Mouse (Mus musculus) neutrophil, adult 59 days (primary cell): ENCODE data around the gene Haus8. TPM values are rescaled to one million over a fixed set of nuclear protein-coding genes. Genes with fewer than 3 reads are reported as not detected.

ENCODE experiments used
- total RNA-seq, 2 experiments: library from RNA; stranded (reverse); gene quantifications; 1 replicate in 1 of 2; 2 replicates in 1 of 2; pipeline ENCODE4 v1.2.4; 2023

Haus8 gene
- total RNA-seq, result 10 to 100 TPM; 51.1 to 52.0 TPM

DNA sequence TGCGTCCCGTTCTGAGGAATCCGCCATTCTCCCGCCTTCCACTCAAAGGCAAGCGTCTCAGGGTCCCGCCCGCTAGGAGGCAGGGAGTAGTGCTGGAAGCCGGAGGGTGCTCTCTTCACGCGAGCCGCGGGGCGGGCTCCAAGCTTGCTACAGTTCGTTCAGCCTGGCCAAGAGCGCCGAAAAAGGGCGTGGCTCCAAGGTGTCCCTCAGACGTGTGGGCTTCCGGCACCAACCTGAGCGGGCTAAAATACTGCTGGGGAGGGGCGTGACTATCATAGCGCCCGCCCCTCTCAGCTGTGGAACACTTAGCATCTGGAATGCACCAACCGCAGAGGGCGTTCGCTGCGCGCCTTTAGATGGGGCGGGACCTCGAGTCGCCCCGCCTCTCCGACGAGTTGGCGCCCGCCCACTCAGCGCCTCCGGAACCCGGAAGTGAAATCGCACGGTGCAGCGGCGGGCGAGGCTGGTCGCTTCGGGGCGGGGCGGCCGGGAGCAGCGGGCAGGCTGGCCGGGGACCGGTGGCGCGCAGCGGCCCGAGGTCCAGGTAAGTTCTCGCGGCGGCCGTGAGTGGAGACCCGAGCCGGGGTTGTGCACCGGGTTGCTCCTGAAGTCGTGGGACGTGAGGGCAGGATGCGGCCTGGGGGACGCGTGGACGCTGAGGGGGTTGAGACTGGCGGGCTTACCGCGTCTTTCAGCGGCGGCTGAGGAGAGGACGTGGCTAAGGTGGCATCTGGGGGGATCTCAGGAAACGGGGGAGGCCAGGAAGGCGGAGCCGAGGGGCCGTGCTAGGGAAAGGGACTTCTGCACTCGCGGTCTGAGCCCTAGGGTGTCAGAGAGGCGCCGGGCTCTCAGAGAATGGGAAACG is at the start of gene Haus8, which contains the start of gene Myo9b:
Gene Haus8 (minus strand): TSS at position 649 of the 865 bp plus-strand sequence.
Gene Myo9b (plus strand): TSS at position 429 of the 865 bp plus-strand sequence.

Other genes starting within 250 kb of the Haus8 start
- gene Myo9b, start 220 bp downstream of the Haus8 start, total RNA-seq, result 100 to 1,000 TPM; 120 to 136 TPM
- 100 to 1,000 TPM; 150 to 156 TPM for gene Use1, start 93.9 kb upstream of the Haus8 start, total RNA-seq
- 10 to 100 TPM; 17.1 to 18.6 TPM for gene Ocel1, start 98.4 kb upstream of the Haus8 start, total RNA-seq
- gene Nr2f6, start 109.0 kb upstream of the Haus8 start, total RNA-seq, result 1 to 10 TPM; 7.7 to 8.6 TPM
- under 1 TPM; 0.18 to 0.49 TPM for gene Ushbp1, start 122.9 kb upstream of the Haus8 start, total RNA-seq
- 10 to 100 TPM; 65.8 to 76.1 TPM for gene Babam1, start 123.9 kb upstream of the Haus8 start, total RNA-seq
- 10 to 100 TPM; 15.9 to 17.0 TPM for gene Ankle1, start 133.1 kb upstream of the Haus8 start, total RNA-seq
- gene Abhd8, start 190.7 kb upstream of the Haus8 start, total RNA-seq, result 1 to 10 TPM; 4.3 to 6.3 TPM
- 10 to 100 TPM; 28.3 to 34.8 TPM for gene Mrpl34, start 192.0 kb upstream of the Haus8 start, total RNA-seq
- gene Dda1, start 196.3 kb upstream of the Haus8 start, total RNA-seq, result 10 to 100 TPM; 78.4 to 85.3 TPM
- 1 to 10 TPM; 3.7 to 5.7 TPM for gene Ano8, start 213.0 kb upstream of the Haus8 start, total RNA-seq
- gene Gtpbp3, start 215.2 kb upstream of the Haus8 start, total RNA-seq, result 10 to 100 TPM; 10.3 to 11.8 TPM
- 1 to 10 TPM in 1 of 2 experiments, under 1 TPM in 1; 0.68 to 1.6 TPM for gene Plvap, start 238.8 kb upstream of the Haus8 start, total RNA-seq